Mouse (Mus musculus) urinary bladder, postnatal 36 days (tissue): ENCODE data around the gene Mcu.
A peak's percentile ranks its signal among the peaks of the same experiment; 100 is the strongest.

Experiments
- DNase-seq, 2 experiments: peaks; one replicate each; pipeline ENCODE4 v3.0.0; 2022; ENCODE audit warnings: low spot score in 2 of 2, mixed read lengths in 1 of 2

Mcu gene

GRCm38 (mm10) chr10:59616522-59616921 lies at the start of gene Mcu:
Gene Mcu, minus strand, starts transcription at chr10:59616692.
- peak; percentile 92 to 96 for DNase-seq

GRCm38 (mm10) chr10:59665503-59666291 lies 49.2 kb upstream of the Mcu start:
- no peak for DNase-seq

- no peak for DNase-seq
These were observed 48.3 kb upstream of the Mcu start for GRCm38 (mm10) chr10:59664765-59665164.

- DNase-seq, result no peak
These were observed 40.3 kb upstream of the Mcu start for GRCm38 (mm10) chr10:59656799-59657198.

GRCm38 (mm10) chr10:59646821-59647378 lies 30.4 kb upstream of the Mcu start:
- DNase-seq, result no peak

- DNase-seq, result no peak
These were observed 28.7 kb upstream of the Mcu start for GRCm38 (mm10) chr10:59645153-59645552.

- DNase-seq, result no peak
These were observed 28.2 kb upstream of the Mcu start for GRCm38 (mm10) chr10:59644710-59645109.

- DNase-seq, result no peak
These were observed 27.2 kb upstream of the Mcu start for GRCm38 (mm10) chr10:59643645-59644044.

GRCm38 (mm10) chr10:59642659-59643377 lies 26.3 kb upstream of the Mcu start:
- DNase-seq, result no peak

- DNase-seq, result no peak
These were observed 22.1 kb upstream of the Mcu start for GRCm38 (mm10) chr10:59638576-59638975.

- no peak for DNase-seq
These were observed 21.2 kb upstream of the Mcu start for GRCm38 (mm10) chr10:59637596-59638124.

- DNase-seq, result no peak
These were observed 20.4 kb upstream of the Mcu start for GRCm38 (mm10) chr10:59636751-59637533.

GRCm38 (mm10) chr10:59636048-59636447 lies 19.6 kb upstream of the Mcu start:
- no peak for DNase-seq

- DNase-seq, result no peak
These were observed 13.0 kb upstream of the Mcu start for GRCm38 (mm10) chr10:59629506-59629782.

- DNase-seq, result no peak
These were observed 12.4 kb upstream of the Mcu start for GRCm38 (mm10) chr10:59628641-59629505.

GRCm38 (mm10) chr10:59623496-59623895 lies 7.0 kb upstream of the Mcu start:
- DNase-seq, result no peak

- peak in 1 of 2 experiments; percentile 44 for DNase-seq
These were observed 4.9 kb upstream of the Mcu start for GRCm38 (mm10) chr10:59621355-59621754.

- DNase-seq, result no peak
These were observed 1.3 kb upstream of the Mcu start for GRCm38 (mm10) chr10:59617776-59618175.

- peak; percentile 62 to 75 for DNase-seq
These were observed 441 bp downstream of the Mcu start, which contains the start of gene Gm10322 for GRCm38 (mm10) chr10:59615981-59616520. Gene Gm10322, plus strand, starts transcription at chr10:59616063.

- no peak for DNase-seq
These were observed 1.1 kb downstream of the Mcu start for GRCm38 (mm10) chr10:59615411-59615810.

- DNase-seq, result no peak
These were observed 2.4 kb downstream of the Mcu start for GRCm38 (mm10) chr10:59614141-59614540.
